Mouse (Mus musculus) small intestine, adult 2 months (tissue): ENCODE measurements around the gene Spi1.

Source experiments
- CTCF ChIP-seq: fragments of 200-500 bp; IDR thresholded peaks from 2 replicates; pipeline ENCODE4 v1.5.1; 2012; ENCODE audit warnings: low read depth, mild to moderate bottlenecking, control low read depth, inconsistent platforms, low read length, moderate library complexity, mixed read lengths; ENCODE audit not compliant: insufficient replicate concordance, insufficient read length; ENCODE audit errors: extremely low read depth
- POLR2A ChIP-seq: fragments of 200-500 bp; IDR thresholded peaks from 2 replicates; pipeline ENCODE4 v1.6.1; 2012; ENCODE audit warnings: low read depth, mild to moderate bottlenecking, control low read depth, inconsistent platforms, low read length, moderate library complexity

- no peak for TF ChIP-seq POLR2A
- no peak for TF ChIP-seq CTCF
These were observed 3.7 kb upstream of the Spi1 start for GRCm38 (mm10) chr2:91078314-91079025.
